Mouse (Mus musculus): Measurements from ENCODE around the gene Vcam1. TPM values are rescaled to one million over a fixed set of nuclear protein-coding genes. Genes with fewer than 3 reads are reported as not detected.

Gene Vcam1
- total and polyA plus RNA-seq, 3 experiments: 1.8 to 2.2 TPM; not detected in 1

GRCm38 (mm10) chr3:116139000-116139399 is 9.5 kb upstream of the Vcam1 start:
- no peak for DNase-seq (ENCODE audit: extremely low read depth)
- H3K9me3 ChIP-seq (replicated peaks; ENCODE audit: low read length): no peaks in the 10 kb centered on the region
- no peaks in the 10 kb centered on the region for H3K27me3 ChIP-seq (replicated peaks)
- H3K9ac ChIP-seq (ENCODE audit: insufficient read depth, low read depth): no peak overlapping the region
- H3K27ac ChIP-seq (ENCODE audit: insufficient read depth, low read depth): no peak overlapping the region
- in situ Hi-C loops (cut with MboI; ENCODE audit: low pct_ligation_motif_present, low pct_unique_long_range_greater_than_20kb, low sequenced_read_pairs) (no loop called here), dilution Hi-C loops (cut with MboI; ENCODE audit: extremely low pct_ligation_motif_present, extremely low pct_unique_long_range_greater_than_20kb, low sequenced_read_pairs) (no loop called here)
- TF ChIP-seq ZNF384 (IDR thresholded peaks at IDR 0.05; ENCODE audit: low read depth, low read length) (no peak), UBTF (IDR thresholded peaks at IDR 0.05; ENCODE audit: low read depth, low read length) (no peak), CHD1 (IDR thresholded peaks at IDR 0.05; ENCODE audit: low read depth, low read length) (no peak), PAX5 (IDR thresholded peaks at IDR 0.05; ENCODE audit: low read length) (no peak), SMC3 (IDR thresholded peaks at IDR 0.05; ENCODE audit: low read depth, low read length) (no peak), RCOR1 (conservative IDR thresholded peaks at IDR 0.05; ENCODE audit: low read depth, low read length) (no peak), ELF1 (IDR thresholded peaks at IDR 0.05; ENCODE audit: low read depth, low read length) (no peak), ETS1 (conservative IDR thresholded peaks at IDR 0.05; ENCODE audit: low read depth, low read length) (no peak), E2F4 (IDR thresholded peaks at IDR 0.05; ENCODE audit: insufficient replicate concordance, low read depth, low read length) (no peak), USF2 (conservative IDR thresholded peaks at IDR 0.05; ENCODE audit: low read depth, low read length) (no peak), TCF12 (IDR thresholded peaks at IDR 0.05; ENCODE audit: low read depth, low read length) (no peak), MAFK (IDR thresholded peaks at IDR 0.05; ENCODE audit: insufficient replicate concordance, low read length) (no peak), HCFC1 (IDR thresholded peaks at IDR 0.05; ENCODE audit: low read depth, low read length) (no peak), MEF2A (IDR thresholded peaks at IDR 0.05; ENCODE audit: borderline replicate concordance, low read depth, low read length) (no peak), POLR2A (IDR thresholded peaks at IDR 0.05; ENCODE audit: low read depth, low read length) (no peak)
- no peak overlapping the region for H3K4me2 ChIP-seq (ENCODE audit: insufficient read depth, low read depth, poor library complexity, severe bottlenecking)
- H3K4me3 ChIP-seq (replicated peaks in 1 of 3; ENCODE audit: low read depth in 2 of 3, low read length in 2 of 3, poor library complexity in 1 of 3): no peak overlapping the region
- H3K79me2 ChIP-seq (replicated peaks; ENCODE audit: control insufficient read depth, extremely low read depth, insufficient read depth, poor library complexity, severe bottlenecking): no peaks in the 10 kb centered on the region
- H3K4me1 ChIP-seq (ENCODE audit: control insufficient read depth in 1 of 2, insufficient read depth in 2 of 2): peaks cover 0 to 8% of the 10 kb centered on the region in 2 experiments; a peak in 1 of 4 replicates
- H3K36me3 ChIP-seq (replicated peaks in 1 of 2; ENCODE audit: control insufficient read depth in 1 of 2, insufficient read depth in 1 of 2, low read length in 1 of 2): no peaks in the 10 kb centered on the region

GRCm38 (mm10) chr3:116138081-116138480 is 8.6 kb upstream of the Vcam1 start:
- no peak overlapping the region for H3K4me2 ChIP-seq (ENCODE audit: insufficient read depth, low read depth, poor library complexity, severe bottlenecking)
- H3K79me2 ChIP-seq (replicated peaks; ENCODE audit: control insufficient read depth, extremely low read depth, insufficient read depth, poor library complexity, severe bottlenecking): no peaks in the 10 kb centered on the region
- TF ChIP-seq CHD1 (IDR thresholded peaks at IDR 0.05; ENCODE audit: low read depth, low read length): no peak
- no peak for TF ChIP-seq GABPA (IDR thresholded peaks at IDR 0.05; ENCODE audit: insufficient replicate concordance, low read depth, low read length)
- no peak for TF ChIP-seq MAZ (IDR thresholded peaks at IDR 0.05; ENCODE audit: low read depth, low read length)
- no peak for TF ChIP-seq SIN3A (IDR thresholded peaks at IDR 0.05; ENCODE audit: low read length)
- no peak for TF ChIP-seq RAD21 (IDR thresholded peaks at IDR 0.05; ENCODE audit: low read depth, low read length)
- no peak for TF ChIP-seq UBTF (IDR thresholded peaks at IDR 0.05; ENCODE audit: low read depth, low read length)
- no peak for TF ChIP-seq POLR2AphosphoS2 (IDR thresholded peaks at IDR 0.05; ENCODE audit: low read depth, low read length)
- no peak for TF ChIP-seq NELFE (IDR thresholded peaks at IDR 0.05; ENCODE audit: low read depth, low read length)
- no peak for TF ChIP-seq MYC (IDR thresholded peaks at IDR 0.05; ENCODE audit: low read depth, low read length)
- no peak for TF ChIP-seq MAFK (IDR thresholded peaks at IDR 0.05; ENCODE audit: insufficient replicate concordance, low read length)
- TF ChIP-seq ZNF384 (IDR thresholded peaks at IDR 0.05; ENCODE audit: low read depth, low read length): no peak
- TF ChIP-seq ZC3H11A (IDR thresholded peaks at IDR 0.05; ENCODE audit: low read depth, low read length): no peak
- H3K4me3 ChIP-seq (replicated peaks in 1 of 3; ENCODE audit: low read depth in 2 of 3, low read length in 2 of 3, poor library complexity in 1 of 3): no peak overlapping the region
- DNase-seq (ENCODE audit: extremely low read depth): no peak
- H3K4me1 ChIP-seq (ENCODE audit: control insufficient read depth in 1 of 2, insufficient read depth in 2 of 2): peaks cover 0 to 12% of the 10 kb centered on the region in 2 experiments; a peak in 2 of 4 replicates
- H3K36me3 ChIP-seq (replicated peaks in 1 of 2; ENCODE audit: control insufficient read depth in 1 of 2, insufficient read depth in 1 of 2, low read length in 1 of 2): no peaks in the 10 kb centered on the region
- no peaks in the 10 kb centered on the region for H3K27me3 ChIP-seq (replicated peaks)
- no peak overlapping the region for H3K27ac ChIP-seq (ENCODE audit: insufficient read depth, low read depth)
- dilution Hi-C loops (cut with MboI; ENCODE audit: extremely low pct_ligation_motif_present, extremely low pct_unique_long_range_greater_than_20kb, low sequenced_read_pairs) (no loop called here), in situ Hi-C loops (cut with MboI; ENCODE audit: low pct_ligation_motif_present, low pct_unique_long_range_greater_than_20kb, low sequenced_read_pairs) (no loop called here)
- no peak overlapping the region for H3K9ac ChIP-seq (ENCODE audit: insufficient read depth, low read depth)
- no peaks in the 10 kb centered on the region for H3K9me3 ChIP-seq (replicated peaks; ENCODE audit: low read length)
